Mouse (Mus musculus) kidney, adult 18-20 months (tissue): ENCODE results near the gene Creg2.
"Not testable (repeated sequence)": the region's sequence is repeated elsewhere in the genome, so short reads cannot be mapped to it uniquely, and the experiment has no call there.

ENCODE experiments used
- DNase-seq: peaks from one replicate; pipeline ENCODE4 v3.0.0; 2021

The Creg2 gene

DNA sequence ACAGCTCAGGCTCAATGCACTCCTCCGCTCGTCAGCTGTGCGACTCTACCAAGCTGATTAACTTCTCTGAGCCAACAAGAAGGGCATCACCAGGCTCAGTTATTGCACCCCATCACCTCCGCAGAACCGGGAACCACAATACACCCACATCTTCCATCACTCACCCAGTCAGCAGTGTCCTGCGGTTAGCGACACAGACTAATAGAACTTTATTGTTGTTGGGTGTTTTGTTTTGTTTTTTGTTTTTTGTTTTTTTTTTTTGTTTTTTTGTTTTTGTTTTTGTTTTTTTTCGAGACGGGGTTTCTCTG is at the start of gene Creg2:
Gene Creg2, minus strand, starts transcription at position 234 of the 308 bp plus-strand sequence.
- DNase-seq: no peak

DNA sequence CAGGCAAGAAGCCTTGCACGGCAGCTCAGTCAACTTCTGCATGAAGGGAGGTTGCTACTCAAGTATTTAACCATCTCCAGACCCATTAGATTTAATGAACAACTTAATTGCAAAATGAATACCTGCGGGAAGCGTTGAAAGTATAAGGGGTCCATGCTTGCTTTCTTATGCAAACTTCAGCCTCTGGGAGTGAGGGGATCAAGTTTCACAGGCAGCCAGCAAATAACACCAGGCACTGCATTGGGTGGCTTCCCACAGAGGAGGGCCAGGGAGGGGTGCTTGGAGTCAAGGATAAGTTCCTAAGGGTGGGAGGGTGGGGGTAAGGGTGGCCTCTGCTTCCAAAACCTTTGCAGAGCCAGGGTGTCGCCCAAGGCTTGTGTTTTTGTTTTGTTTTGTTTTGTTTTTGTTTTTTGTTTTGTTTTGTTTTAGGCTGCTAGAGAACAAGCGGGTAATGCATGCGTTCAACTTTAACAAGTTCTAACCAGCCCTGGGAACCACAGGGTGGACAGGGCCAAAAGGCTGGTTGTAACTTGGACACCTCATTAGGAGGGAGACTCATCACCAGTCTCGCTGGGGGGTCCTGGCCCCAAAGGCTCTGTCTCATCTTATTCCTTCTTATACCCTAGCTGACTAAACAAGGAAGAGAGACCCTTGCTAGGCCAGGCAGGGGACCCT is 49.5 kb upstream of the Creg2 start:
- no peak for DNase-seq

DNA sequence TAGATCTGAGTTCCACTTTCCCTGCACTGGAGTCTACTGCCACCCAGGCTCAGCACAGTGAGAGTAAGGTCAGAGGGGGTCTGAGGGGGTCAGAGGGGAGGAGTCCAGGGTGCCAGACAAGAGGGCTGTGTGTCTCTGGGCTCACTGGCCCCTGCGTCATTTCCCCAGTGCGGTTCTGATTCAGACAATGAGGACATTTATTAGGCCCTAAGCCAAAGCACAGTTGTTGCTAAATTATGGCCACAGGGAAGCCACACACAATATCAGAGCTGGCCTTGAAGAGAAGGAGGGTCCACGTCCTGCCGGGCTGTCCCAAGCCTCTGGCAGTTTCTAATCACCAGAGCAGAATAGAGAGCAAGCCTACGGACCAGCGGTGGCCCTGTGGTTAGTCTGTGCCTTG is 47.2 kb upstream of the Creg2 start:
- no peak for DNase-seq

DNA sequence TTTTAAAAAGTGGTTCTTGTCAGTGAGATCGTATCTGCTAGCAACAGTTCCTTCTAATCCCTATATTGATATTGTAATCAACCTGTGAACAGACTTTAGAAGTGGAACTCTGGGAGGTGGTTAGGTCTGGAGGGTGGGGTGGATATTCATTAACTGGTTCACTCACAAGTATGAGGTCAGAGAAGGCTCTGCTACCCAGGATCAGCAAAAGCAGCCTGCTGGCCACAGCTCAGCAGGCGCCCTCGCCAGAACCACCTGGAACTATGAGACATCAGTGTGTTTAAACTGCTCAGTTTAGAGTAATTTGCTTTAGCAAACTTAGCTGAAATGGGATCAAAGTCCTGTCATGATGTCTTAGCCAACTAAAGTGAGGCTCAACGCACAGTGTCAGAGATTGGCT is 43.9 kb upstream of the Creg2 start:
- peak; percentile 30 for DNase-seq

DNA sequence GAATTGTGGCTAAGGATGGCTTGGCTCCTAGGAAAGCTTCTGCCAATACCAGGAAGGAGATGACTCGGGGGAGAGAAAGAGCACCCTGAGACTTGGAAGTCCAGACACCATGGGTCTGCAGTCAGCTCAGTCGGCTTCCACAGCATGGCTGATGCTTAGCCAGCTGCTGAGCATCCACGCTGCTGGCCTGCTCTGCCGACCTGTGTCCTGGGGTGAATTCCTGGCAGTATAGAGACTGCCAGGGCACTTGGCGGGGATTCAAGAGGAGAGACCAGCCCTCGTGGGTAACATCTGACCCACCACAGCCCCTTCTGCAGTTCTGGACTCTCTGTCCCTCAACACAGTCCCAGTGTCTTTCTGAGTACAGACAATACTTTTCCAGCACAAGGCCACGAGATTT is 43.5 kb upstream of the Creg2 start:
- DNase-seq: no peak

DNA sequence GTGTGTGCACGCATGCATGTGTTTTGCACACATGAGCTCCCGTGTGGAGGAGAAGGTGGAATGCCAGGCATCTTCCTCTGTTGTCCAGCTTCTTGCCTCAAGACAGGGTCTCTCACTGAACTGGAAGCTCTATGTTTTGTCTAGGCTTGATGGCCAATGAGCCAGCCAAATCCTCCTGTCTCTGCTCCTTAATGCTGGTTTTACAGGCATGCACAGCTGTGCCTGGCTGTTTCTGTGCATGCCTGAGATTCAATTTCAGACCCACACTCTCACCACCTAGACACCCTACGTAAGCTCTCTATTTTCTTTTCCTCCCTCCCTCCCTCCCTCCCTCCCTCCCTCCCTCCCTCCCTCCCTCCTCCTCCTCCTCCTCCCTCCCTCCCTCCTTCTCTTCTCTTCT is 40.7 kb upstream of the Creg2 start:
- DNase-seq: no peak

DNA sequence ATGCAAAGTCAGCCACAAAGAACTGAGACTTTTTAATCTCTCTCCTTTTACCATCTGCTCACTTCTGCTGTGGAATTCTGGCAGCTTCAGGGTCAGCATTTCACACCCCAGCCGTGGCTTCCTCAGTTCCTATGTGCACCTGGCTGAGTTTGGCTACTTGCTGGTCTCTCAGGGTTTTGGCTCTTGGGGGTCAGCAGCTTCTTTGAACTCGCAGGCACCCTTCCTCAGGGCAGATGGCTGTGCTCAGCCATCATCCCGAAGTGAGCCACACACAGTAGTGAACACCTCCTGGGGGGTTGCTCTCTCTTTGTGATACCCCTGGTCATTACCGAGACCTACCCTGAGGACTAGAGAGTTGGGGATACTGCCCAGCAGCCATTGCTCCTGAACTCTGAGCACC is 39.8 kb upstream of the Creg2 start:
- no peak for DNase-seq

DNA sequence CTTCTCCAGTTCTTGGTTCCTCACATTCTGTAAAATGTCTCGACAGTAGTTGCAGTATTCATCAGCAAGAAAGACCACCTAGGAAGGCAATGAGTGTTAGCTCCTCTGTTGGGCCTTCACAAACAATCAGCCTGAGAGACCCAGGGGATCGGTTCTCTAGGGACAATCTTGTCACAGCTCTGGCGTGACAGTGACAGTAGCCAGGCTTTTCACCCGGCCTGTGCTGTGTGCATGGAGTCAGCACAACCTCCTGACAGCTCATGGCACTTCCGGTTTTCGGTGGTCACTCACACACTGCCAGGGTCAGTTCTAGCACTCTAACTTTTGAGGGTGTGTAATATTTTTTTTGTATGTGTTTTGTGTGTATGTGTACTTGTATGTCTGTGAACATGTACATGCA is 37.3 kb upstream of the Creg2 start:
- no peak for DNase-seq

DNA sequence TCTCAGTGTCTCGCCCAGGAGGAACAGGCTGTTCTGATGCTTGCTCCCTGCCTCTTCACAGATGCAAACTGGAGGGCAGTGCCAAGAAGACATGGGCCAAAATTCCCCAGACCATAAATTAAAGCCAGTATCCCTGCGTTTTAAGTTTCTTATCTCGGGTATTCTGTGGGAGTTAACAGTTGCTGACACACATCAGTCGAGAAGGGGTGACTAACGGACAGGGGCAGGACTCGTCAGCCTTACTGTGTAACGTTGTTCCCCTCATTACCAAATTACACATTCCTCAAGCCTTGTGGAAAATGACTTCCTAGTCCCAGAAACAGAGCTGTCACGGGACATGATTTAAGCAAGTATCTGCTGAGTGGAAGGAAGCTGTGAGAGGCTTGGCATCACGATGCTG is 36.0 kb upstream of the Creg2 start:
- no peak for DNase-seq

DNA sequence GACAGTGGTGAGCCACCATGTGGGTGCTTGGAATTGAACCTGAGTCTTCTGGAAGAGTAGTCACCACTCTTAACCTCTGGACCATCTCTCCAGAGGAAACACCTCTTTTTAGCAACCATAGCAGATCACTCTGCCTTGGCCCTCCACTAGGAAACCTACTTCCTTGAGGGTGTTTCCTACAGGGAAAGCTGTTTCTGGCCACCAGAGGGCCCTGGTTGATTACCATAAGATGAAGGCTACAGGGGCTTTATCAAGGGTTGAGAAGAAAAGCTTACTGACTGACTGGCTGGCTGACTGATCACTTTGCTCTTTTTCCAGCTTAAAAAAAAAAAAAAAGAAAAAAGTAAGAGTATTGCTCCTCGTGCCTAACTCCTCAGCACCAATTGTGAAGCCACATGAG is 34.6 kb upstream of the Creg2 start:
- peak; percentile 77 for DNase-seq

DNA sequence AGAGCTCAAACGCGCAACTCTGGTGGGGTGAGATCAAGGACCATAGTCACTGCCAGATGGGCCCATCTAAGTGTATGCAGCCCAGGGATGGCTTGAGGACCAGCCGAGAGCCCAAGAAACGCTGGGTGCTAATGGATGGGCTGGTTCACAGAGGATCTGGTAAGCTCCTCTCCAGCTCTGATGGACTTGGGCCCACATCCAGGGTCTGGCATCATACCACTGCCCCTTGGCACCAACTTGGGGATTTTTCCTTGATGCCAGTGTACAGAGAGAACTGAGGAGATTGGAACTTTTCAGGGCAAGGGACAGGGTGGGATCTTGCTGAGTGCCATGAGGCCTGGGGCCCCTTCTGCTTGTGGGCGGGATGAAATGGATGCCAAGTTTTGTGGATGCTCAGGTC is 30.4 kb upstream of the Creg2 start:
- DNase-seq: no peak

DNA sequence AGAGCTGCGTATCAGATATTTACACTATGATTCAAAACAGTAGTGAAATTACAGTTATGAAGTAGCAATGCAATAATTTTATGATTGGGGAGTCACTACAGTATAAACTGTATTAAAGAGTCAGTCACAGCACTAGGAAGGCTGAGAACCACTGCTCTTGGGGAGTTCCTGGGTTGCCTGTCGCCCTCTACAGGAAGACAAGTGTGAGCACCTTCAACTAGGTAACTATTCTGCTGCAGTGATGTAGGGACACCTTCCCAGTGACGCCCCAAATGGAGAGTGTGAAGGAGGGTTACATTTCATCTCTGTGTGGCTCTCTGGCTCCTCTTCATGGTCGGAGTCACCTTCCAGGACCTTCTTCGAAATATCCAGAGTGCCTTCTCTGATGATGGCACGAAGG is 29.3 kb upstream of the Creg2 start:
- no peak for DNase-seq

DNA sequence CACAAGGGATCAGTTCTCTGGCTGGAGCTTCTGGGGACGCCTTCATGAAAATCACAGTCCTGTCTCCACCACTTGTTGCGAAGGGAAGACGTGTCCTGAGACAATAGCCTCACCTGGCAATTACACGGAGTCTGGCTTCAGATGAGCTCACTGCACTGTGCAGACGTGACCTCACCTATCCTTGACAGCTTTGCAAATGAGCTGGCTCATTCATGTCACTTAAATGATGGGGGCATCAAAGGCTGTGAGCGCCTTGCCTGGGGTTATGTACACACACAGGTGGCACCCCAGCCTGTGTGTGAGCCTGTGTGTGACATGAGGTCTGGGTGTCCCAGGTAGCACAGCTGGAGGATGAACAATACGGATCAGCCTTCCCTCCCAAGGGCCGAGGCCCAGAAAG is 27.6 kb upstream of the Creg2 start:
- DNase-seq: no peak

DNA sequence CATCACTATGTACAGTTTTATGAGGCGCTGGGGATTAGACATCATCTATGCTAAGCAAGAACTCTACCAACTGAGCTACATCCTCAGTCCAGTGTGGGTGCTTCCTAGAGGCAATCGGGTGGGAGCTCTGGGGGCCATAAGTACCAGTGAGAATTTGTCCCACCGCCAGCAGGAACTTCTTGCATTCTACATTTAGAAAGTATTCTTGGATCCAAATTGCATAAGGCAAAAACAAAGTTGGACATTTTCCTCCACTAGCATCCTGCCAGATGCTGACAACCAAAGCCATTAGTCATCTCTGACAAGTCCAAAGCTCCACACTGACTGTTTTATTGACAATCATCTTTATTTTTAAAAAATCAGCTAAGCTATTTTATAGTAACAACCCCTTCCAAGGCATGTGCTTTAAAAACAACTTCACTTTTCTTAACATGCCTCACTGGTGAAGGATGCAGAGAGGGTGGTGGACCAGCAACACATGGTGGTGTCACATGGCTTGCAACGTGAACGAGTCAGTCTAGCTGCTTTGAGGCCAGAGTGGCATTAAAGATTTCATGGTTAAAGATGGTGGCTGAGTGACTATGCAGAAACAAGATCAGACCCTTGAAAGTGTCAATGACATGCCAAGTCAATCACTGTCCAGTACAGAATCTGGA is 25.1 kb upstream of the Creg2 start:
- DNase-seq: no peak

DNA sequence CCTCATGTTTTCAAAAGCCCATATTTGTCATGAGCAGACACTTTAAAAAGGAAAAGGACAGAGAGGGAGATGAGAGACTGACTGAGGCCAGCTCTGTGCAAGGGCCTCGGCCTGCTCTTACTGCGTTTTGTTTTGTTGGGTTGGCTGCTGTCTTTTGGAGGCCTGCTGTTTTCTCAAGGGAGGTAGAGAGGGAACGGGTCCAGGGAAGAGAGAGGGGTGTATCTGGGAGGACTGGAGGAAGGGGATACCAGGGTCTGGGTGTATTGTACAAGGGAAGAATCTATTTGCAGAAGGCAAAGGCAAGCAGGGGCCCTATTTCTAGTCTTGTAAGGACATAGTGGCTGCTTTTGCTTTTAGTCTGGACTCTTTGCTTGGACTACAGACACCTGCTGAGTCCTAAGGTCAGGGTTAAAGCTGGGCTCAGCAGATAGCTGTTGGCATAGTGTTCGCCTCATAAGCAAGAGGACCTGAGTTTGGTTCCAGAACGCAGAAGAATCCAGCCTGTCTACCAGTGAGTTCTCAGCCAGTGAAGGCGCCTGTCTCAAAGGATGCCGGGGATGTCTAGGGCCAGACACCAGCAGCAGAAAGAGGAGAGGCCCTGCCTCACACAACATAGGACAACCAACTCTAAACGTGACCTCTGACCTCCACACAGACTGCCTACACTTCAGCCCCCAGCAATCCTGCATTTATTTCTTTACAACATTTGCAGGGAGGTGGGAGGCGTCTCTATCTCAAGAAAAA is 21.3 kb upstream of the Creg2 start:
- no peak for DNase-seq

DNA sequence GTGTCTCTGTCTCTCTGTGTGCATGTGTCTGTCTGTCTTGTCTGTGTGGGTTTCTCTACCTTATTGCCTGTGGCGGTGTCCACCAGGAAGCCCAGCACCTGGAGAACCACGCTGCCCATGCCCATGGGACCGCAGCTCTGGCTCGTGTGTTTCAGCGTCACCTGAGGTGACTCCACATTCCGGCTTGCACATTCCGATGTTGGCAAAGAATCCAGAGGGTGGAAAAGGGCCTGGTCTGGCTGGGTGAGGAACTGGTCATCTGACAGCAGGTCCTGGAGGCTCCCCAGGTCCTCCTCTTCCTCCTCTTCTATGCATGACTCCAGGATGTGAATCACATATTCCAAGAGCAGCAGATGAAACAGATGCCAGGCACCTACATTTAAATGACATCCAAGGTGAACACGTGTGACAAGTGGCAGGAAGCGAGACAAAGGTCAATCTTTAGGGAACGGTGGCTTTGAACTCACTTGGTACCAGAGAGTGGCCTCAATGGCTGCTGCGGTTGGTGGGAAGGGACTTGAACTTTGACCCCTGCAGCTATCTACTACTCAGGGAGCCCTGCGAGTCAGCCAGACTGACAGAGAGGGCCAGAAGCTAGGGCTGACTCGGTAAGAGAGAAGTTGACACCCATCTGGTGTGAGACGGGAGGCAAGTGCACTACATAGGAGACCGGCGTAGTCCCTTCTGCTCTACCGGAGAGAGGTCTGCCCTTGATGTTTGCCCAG is 19.1 kb upstream of the Creg2 start:
- no peak for DNase-seq

DNA sequence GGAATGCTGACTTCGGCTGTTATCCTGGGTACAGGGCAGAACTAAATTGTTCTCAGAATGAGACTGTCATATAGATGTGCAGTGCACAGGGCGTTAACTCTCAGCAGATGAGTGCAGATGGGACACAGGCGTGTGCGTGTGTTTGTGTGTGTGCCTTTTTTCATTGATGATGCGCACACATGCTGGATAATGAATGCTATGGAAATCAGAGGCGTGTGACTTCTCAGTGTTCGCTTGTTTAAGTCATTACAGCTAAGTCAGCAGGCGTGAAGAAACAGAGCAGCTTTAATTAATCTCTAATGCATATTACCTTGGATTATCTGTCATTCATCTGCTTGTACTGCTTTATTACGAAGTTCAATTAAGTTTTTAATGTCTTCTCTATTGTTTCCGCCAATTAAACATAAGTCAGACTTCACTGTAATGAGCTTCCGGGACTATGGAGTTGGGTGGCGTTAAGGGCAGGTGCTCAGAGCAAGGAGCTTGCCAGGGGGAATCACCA is 15.5 kb upstream of the Creg2 start:
- DNase-seq: no peak

DNA sequence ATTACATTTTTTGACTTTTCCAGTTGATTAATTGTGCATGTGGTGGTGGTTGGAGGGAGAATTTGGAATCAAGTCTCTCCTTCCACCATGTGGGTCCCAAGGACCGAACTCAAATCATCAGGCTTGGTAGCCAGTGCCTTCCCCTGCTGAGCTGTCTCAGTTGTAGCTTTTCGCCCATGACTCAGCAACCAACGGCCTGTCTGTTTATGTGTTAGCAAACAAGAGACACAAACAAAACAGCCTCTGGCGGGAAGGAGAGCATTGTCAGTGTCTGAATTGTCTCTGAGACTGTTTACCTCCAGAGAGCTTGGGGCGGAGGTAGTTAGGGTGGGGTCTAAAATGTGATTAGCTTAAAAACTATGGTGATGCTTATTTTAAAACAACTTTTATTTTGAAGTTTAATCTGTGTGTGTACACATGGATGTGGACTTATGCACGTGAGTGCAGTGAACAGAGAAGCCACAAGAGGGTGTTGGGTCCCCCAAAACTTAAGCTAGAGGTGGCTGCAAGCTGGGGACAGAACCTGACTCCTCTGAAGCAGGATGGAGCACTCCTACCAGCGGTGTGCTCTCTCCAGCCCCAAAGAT is 12.9 kb upstream of the Creg2 start:
- DNase-seq: no peak

DNA sequence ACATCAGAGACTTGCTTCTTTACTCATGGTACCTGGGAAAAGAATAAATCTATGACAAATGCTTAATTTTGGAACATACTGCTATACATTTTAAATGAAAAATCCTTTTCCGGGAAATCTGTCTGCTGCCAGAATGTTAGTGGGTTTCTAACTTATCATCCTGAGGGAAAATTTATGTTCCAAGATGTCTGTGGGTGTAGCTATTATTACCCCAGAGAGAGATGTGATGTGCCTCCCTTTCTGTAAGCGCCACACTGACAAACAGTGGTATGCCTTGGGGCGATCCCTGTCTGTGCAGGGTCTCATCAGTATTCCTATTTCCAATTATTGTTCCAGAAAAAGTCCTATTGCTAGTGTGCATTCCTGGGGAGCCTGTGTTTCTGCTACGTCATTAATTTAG is 11.8 kb upstream of the Creg2 start:
- DNase-seq: no peak

DNA sequence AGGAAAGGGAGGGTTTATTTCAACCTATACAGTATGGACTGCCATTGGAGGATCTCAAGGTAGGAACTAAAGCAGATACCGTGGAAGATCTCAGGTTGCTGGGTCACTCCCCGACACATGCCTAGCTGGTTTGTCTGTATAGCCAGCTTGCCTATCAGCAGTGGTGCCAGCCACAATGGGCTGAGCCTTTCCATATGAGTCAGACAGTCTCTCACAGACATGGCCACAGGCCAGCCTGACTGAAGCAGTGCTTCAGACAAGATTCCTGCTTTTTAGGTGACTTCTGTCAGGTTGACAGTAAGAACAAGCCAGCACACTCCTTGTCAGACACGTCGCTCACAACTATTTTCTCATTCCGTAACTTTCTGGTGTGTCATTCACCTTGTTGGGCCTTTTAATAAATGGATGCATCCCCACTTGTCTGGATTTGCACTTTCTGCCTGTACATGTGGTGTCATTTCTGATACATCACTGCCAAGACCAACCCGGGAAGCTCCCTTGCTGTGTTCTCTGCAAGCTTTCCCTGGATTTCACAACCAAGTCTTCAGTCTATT is 5.8 kb upstream of the Creg2 start:
- DNase-seq: no peak

DNA sequence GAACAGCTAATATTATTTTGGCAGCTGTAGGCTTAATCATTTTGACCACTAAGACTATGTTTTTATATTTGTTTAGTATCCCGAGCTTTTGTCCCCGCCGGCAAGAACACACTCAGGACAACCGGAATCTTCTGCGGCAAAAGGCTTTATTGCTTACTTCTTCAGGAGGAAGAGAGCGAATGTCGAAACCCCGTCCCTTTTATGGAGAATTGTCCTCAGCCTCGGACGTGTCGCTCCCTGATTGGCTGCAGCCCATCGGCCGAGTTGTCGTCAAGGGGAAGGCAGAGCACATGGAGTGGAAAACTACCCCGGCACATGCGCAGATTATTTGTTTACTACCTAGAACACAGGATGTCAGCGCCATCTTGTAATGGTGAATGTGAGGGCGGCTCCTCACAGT is 3.6 kb upstream of the Creg2 start:
- not testable (repeated sequence) for DNase-seq

DNA sequence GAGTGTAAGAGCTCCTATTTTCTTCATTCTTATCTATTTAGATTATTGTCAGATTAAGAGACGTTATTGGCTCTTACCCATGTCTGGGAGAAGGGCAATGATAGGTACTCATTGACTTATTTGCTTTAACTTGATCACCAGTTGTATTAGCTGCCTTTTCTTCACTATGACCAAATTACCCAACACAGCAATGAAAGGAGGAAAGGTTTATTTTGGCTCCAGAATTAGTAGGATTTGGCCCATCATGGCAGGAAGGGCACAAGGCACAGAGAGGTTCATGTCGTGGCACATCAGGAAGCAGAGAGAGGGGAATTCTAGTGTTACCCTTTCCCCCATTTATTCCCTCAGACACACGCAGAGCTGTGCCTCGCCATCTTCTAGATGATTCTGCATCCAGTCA is 1.8 kb upstream of the Creg2 start:
- no peak for DNase-seq
